In the genomic region with DNA sequence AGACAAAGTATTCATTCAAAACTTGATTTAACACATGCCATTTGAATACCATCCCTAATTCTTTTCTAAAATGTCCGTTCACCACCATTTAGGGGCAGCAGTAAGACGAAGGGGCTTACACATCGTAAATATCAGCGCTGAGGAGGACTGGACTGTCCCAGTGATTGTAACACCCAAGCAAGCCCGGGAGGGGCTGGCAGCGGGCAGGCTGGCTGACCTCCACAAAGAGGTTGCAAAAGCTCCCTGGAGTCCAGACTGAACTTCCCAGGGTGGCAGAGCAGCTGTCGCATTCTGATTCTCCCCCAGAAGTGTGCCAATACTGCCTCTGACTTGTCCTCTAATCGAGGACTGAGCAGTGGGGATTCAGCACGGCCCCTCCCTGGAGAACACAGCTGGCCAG, we compare ENCODE assay signal across 28 mouse cellular contexts. TPM values are rescaled to one million over a fixed set of nuclear protein-coding genes. Genes with fewer than 3 reads are reported as not detected.
DNase-seq lines count a peak whose midpoint lies in the region; ATAC-seq and TF ChIP-seq lines count a peak whose summit lies in the region.
"Had no signal": no experiment of that assay in that cellular context is flagged by ENCODE, and none has a peak within 500 bp of the region (broad histone marks: within the 10 kb centered on the region; RNA-seq: fewer than 3 reads in every experiment).

No protein-coding gene starts in this region.

- TF ChIP-seq CTCF in layer of hippocampus, adult 2 months (conservative IDR thresholded peaks at IDR 0.05): no peak

- no peaks in the 10 kb centered on the region for H3K9me3 ChIP-seq in forebrain, embryonic 14.5 days (replicated peaks; ENCODE audit: control insufficient read depth, low read length)
- no peaks in the 10 kb centered on the region for H3K9me3 ChIP-seq in forebrain, embryonic 10.5 days
- H3K9me3 ChIP-seq: embryonic facial prominence, embryonic 13.5 days; heart, embryonic 10.5 days; limb, embryonic 15.5 days; midbrain, embryonic 10.5 days; stomach, embryonic 15.5 days had no signal

- 79% methylated on average over 9 of the region's 9 CpGs for WGBS in forebrain, embryonic 14.5 days
- 83% methylated on average over 9 of the region's 9 CpGs for WGBS in forebrain, embryonic 10.5 days

- no peaks in the 10 kb centered on the region for H3K36me3 ChIP-seq in forebrain, embryonic 14.5 days (ENCODE audit: control insufficient read depth, insufficient read depth, low read length)
- H3K36me3 ChIP-seq in forebrain, embryonic 10.5 days (replicated peaks): no peaks in the 10 kb centered on the region
- H3K36me3 ChIP-seq: embryonic facial prominence, embryonic 13.5 days; heart, embryonic 10.5 days; limb, embryonic 15.5 days; midbrain, embryonic 10.5 days; stomach, embryonic 15.5 days had no signal

- no peak overlapping the region for H3K4me3 ChIP-seq in forebrain, embryonic 14.5 days (ENCODE audit: low read depth, low read length)
- H3K4me3 ChIP-seq in forebrain, embryonic 10.5 days: no peak overlapping the region
- H3K4me3 ChIP-seq in layer of hippocampus, adult 2 months: peak overlapping the region; percentile 4; the same call in 1 of the 2 replicates
- H3K4me3 ChIP-seq: embryonic facial prominence, embryonic 13.5 days; erythroblast, embryonic 14.5 days; heart, embryonic 10.5 days; limb, embryonic 15.5 days; midbrain, embryonic 10.5 days; myocyte; stomach, embryonic 15.5 days had no signal

- peak; percentile 7; the same call in 1 of the 2 replicates for ATAC-seq in forebrain, embryonic 14.5 days
- ATAC-seq: forebrain, embryonic 16.5 days; hindbrain, postnatal 0 days; intestine, embryonic 16.5 days; midbrain, embryonic 16.5 days had no signal

- DNase-seq in forebrain, embryonic 14.5 days (ENCODE audit: low spot score): no peak
- DNase-seq in forebrain, embryonic 10.5 days (ENCODE audit: extremely low spot score, low spot score): no peak
- DNase-seq in layer of hippocampus, adult 2 months (ENCODE audit: low spot score in 2 of 2): no peak
- DNase-seq in layer of hippocampus, adult 8-10 months (ENCODE audit: low spot score in 2 of 2): no peak
- peak; percentile 16 for DNase-seq in ovary, postnatal 36 days (ENCODE audit: low spot score)
- DNase-seq in ovary, postnatal 14 days (ENCODE audit: low spot score): no peak
- peak; percentile 3 for DNase-seq in skeletal muscle tissue, adult 2 months (ENCODE audit: low read depth, low spot score)
- no peak for DNase-seq in cerebellum, postnatal 4 days (ENCODE audit: low spot score in 2 of 2)
- DNase-seq: cerebellum, postnatal 25 days; embryo, embryonic 11 days; kidney, postnatal 36 days; layer of hippocampus, adult 9-11 months; thymus, adult 2 months; thymus, postnatal 4 days had no signal

- H3K9ac ChIP-seq in forebrain, embryonic 14.5 days (ENCODE audit: low read length): no peak overlapping the region
- H3K9ac ChIP-seq: embryonic facial prominence, embryonic 13.5 days; limb, embryonic 15.5 days; liver, embryonic 14.5 days; stomach, embryonic 15.5 days had no signal

- no peaks in the 10 kb centered on the region for H3K27me3 ChIP-seq in forebrain, embryonic 14.5 days (replicated peaks; ENCODE audit: control insufficient read depth, insufficient read depth, low read length)
- H3K27me3 ChIP-seq in forebrain, embryonic 10.5 days (ENCODE audit: poor library complexity, severe bottlenecking): no peaks in the 10 kb centered on the region
- H3K27me3 ChIP-seq: embryonic facial prominence, embryonic 13.5 days; limb, embryonic 15.5 days; stomach, embryonic 15.5 days had no signal

- H3K4me2 ChIP-seq in forebrain, embryonic 14.5 days (ENCODE audit: low read length): no peak overlapping the region
- H3K4me2 ChIP-seq: embryonic facial prominence, embryonic 13.5 days; limb, embryonic 15.5 days; stomach, embryonic 15.5 days had no signal

- no peak overlapping the region for H3K27ac ChIP-seq in forebrain, embryonic 14.5 days (ENCODE audit: low read depth, low read length)
- H3K27ac ChIP-seq in forebrain, embryonic 10.5 days: no peak overlapping the region
- H3K27ac ChIP-seq in layer of hippocampus, adult 2 months: peak overlapping the region; percentile 28; the same call in 1 of the 2 replicates
- H3K27ac ChIP-seq: embryonic facial prominence, embryonic 13.5 days; heart, embryonic 10.5 days; hindbrain, postnatal 0 days; limb, embryonic 15.5 days; liver, embryonic 14.5 days; midbrain, embryonic 10.5 days; stomach, embryonic 15.5 days had no signal

- H3K4me1 ChIP-seq in forebrain, embryonic 14.5 days (ENCODE audit: control insufficient read depth, insufficient read depth, low read length): 0 out of 2 replicates have a peak, but pooled peaks cover 3% of the 10 kb centered on the region
- H3K4me1 ChIP-seq in forebrain, embryonic 10.5 days: peaks cover 5% of the 10 kb centered on the region; the same call in 1 of the 2 replicates
- H3K4me1 ChIP-seq: heart, embryonic 10.5 days; stomach, embryonic 15.5 days had no signal

RNA-seq across cellular contexts. Expression of a gene that starts 19.9 kb away (rescaled TPM):
- 22.3 and 46.3 TPM in 2 replicates for polyA plus RNA-seq in forebrain, embryonic 14.5 days (2014; fragmentation: Nextera tagmentation; extraction: Ambion mirVana)
- polyA plus RNA-seq in forebrain, embryonic 10.5 days (2016; fragmentation: Nextera tagmentation; extraction: Ambion mirVana): 0.31 TPM in 1 of 2 replicates, not detected in the other
- total RNA-seq in layer of hippocampus, adult 2 months (2021): 100 to 1,000 TPM; 343 to 387 TPM
- 100 to 1,000 TPM; 262 to 321 (median 293) TPM for total RNA-seq in layer of hippocampus, adult 8-10 months (2022)
- total RNA-seq: granulocyte monocyte progenitor cell, adult 5-6 weeks; hematopoietic stem cell, adult 5-6 weeks had no signal
- polyA plus RNA-seq: erythroblast, embryonic 14.5 days; intestine, embryonic 16.5 days; myocyte had no signal

Comparison
In these comparisons a context has a peak if more than half of its experiments do, and no peak if none do; other contexts are left out.
1. DNase-seq: peak in ovary, postnatal 36 days (single experiment) and skeletal muscle tissue, adult 2 months (single experiment); none in forebrain, embryonic 14.5 days (single experiment), forebrain, embryonic 10.5 days (single experiment), layer of hippocampus, adult 2 months (0 of 2), layer of hippocampus, adult 8-10 months (0 of 2), ovary, postnatal 14 days (single experiment) and cerebellum, postnatal 4 days (0 of 2).